Mouse (Mus musculus) forebrain, postnatal 0 days (tissue): ENCODE results near the gene Scyl1. TPM values are rescaled to one million over a fixed set of nuclear protein-coding genes. Genes with fewer than 3 reads are reported as not detected.
A peak's percentile ranks its signal among the peaks of the same experiment; 100 is the strongest.

Source experiments
- ATAC-seq: fragments of 200-750 bp; cut with Nextera tagmentation; 2 replicates; pipeline ENCODE4 v1.8.0; 2017; ENCODE audit warnings: mild to moderate bottlenecking, moderate library complexity
- DNase-seq: peaks from one replicate; pipeline ENCODE4 v3.0.0-alpha.2; 2015
- H3K27ac ChIP-seq: fragments of 300-500 bp; sonication (generic); 2 replicates; pipeline ENCODE4 v1.5.1; 2014; ENCODE audit warnings: low read depth, mild to moderate bottlenecking, antibody characterized with exemption, low read length, moderate library complexity, mixed read lengths
- H3K27me3 ChIP-seq: fragments of 300-500 bp; sonication (generic); 2 replicates; pipeline ENCODE4 v1.6.1; 2014; ENCODE audit warnings: mild to moderate bottlenecking, low read length, mixed read lengths; ENCODE audit not compliant: insufficient read depth
- H3K36me3 ChIP-seq: fragments of 300-500 bp; sonication (generic); 2 replicates; pipeline ENCODE4 v1.6.1; 2014; ENCODE audit warnings: mild to moderate bottlenecking, moderate library complexity; ENCODE audit not compliant: insufficient read depth
- H3K4me1 ChIP-seq: fragments of 300-500 bp; sonication (generic); 2 replicates; pipeline ENCODE4 v1.6.1; 2014; ENCODE audit warnings: antibody characterized with exemption; ENCODE audit not compliant: insufficient read depth
- H3K4me2 ChIP-seq: fragments of 300-500 bp; sonication (generic); 2 replicates; pipeline ENCODE4 v1.6.1; 2014; ENCODE audit warnings: low read depth, mild to moderate bottlenecking, moderate library complexity
- H3K4me3 ChIP-seq: fragments of 300-500 bp; sonication (generic); 2 replicates; pipeline ENCODE4 v1.5.1; 2014; ENCODE audit warnings: low read depth, low read length, mixed read lengths
- H3K9ac ChIP-seq: fragments of 300-500 bp; sonication (generic); 2 replicates; pipeline ENCODE4 v1.6.1; 2014; ENCODE audit warnings: mild to moderate bottlenecking
- H3K9me3 ChIP-seq: fragments of 300-500 bp; sonication (generic); 2 replicates; pipeline ENCODE4 v1.6.1; 2016; ENCODE audit warnings: low read length
- CTCF ChIP-seq: sonication (generic); IDR thresholded peaks from 2 replicates; pipeline ENCODE4 v1.5.1; 2016; ENCODE audit warnings: antibody characterized with exemption, control low read depth, low read depth
- WGBS: fragments of 180-500 bp; shearing (Covaris S2); extraction: QIAGEN DNeasy Blood & Tissue Kit; methylation state at CpG from one replicate; pipeline ENCODE4 v1.1.7; 2014; 5-methylcytosine and 5-hydroxymethylcytosine counted together
- polyA plus RNA-seq: library from polyadenylated mRNA; unstranded; fragments of >200 nt; fragmentation: Nextera tagmentation; extraction: Ambion mirVana; gene quantifications from 2 replicates; pipeline ENCODE4 v1.2.1, GENCODE M21; 2015
- total RNA-seq: library from RNA; depleted of rRNA; stranded (reverse); fragments of >200 nt; gene quantifications from 2 replicates; pipeline ENCODE4 v1.2.3, GENCODE M21; 2014; rRNA removed

Scyl1 gene
- 79.8 and 98.1 TPM in 2 replicates for total RNA-seq
- 62.7 and 68.8 TPM in 2 replicates for polyA plus RNA-seq

GRCm38 (mm10) chr19:5770925-5771860, at the start of gene Scyl1:
Gene Scyl1, minus strand, starts transcription at chr19:5771419.
- DNase-seq = peak; percentile 92
- Histone ChIP-seq H3K4me3 (peak within 1 kb of the TSS; percentile 66), H3K27ac (peak within 1 kb of the TSS; percentile 79), H3K9ac (peak within 1 kb of the TSS; percentile 84), H3K9me3 (no peaks in the 10 kb centered on the region), H3K36me3 (peaks cover 21% of the 10 kb centered on the region), H3K4me1 (peaks cover 9% of the 10 kb centered on the region), H3K27me3 (no peaks in the 10 kb centered on the region), H3K4me2 (peak within 1 kb of the TSS; percentile 65)
- no peak for TF ChIP-seq CTCF
- peak; percentile 97 for ATAC-seq
- WGBS = 1% methylated on average over 64 of the region's 64 CpGs

- DNase-seq (no peak), ATAC-seq (no peak)
- Histone ChIP-seq H3K27me3 (no peaks in the 10 kb centered on the region), H3K27ac (no peak overlapping the region), H3K4me2 (no peak overlapping the region), H3K4me3 (no peak overlapping the region), H3K9me3 (no peaks in the 10 kb centered on the region), H3K36me3 (no peaks in the 10 kb centered on the region), H3K9ac (no peak overlapping the region), H3K4me1 (peaks cover 18% of the 10 kb centered on the region)
- peak; percentile 35 for TF ChIP-seq CTCF
- 51% methylated on average over 12 of the region's 12 CpGs for WGBS
These were observed 48.3 kb upstream of the Scyl1 start for GRCm38 (mm10) chr19:5819549-5819948.

DNA sequence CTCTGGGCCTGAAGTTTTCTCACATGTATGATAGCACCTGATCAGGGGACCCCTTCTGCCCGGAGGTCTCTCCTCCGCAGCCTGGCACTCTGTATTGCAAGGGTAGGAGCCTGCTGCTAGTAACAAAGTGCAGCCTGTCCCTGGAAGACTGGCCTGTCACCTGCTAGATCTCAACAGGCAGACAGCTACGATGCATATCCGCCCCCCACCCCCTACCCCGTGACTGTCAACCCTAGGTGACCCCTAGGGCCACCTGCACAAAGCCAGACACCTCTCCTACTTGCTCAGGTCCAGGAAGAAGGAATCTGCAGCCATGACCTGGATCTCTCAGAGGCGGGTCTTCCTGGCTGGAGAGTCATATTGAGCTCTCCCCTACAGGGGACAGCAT, 47.4 kb upstream of the Scyl1 start:
- no peak overlapping the region for H3K27ac ChIP-seq
- peaks cover 18% of the 10 kb centered on the region for H3K4me1 ChIP-seq
- no peak for TF ChIP-seq CTCF
- H3K27me3 ChIP-seq = no peaks in the 10 kb centered on the region
- no peaks in the 10 kb centered on the region for H3K9me3 ChIP-seq
- WGBS = 78% methylated on average over 6 of the region's 6 CpGs
- ATAC-seq (no peak), DNase-seq (no peak)
- H3K36me3 ChIP-seq = no peaks in the 10 kb centered on the region
- no peak overlapping the region for H3K9ac ChIP-seq
- H3K4me2 ChIP-seq = no peak overlapping the region
- H3K4me3 ChIP-seq = no peak overlapping the region

DNA sequence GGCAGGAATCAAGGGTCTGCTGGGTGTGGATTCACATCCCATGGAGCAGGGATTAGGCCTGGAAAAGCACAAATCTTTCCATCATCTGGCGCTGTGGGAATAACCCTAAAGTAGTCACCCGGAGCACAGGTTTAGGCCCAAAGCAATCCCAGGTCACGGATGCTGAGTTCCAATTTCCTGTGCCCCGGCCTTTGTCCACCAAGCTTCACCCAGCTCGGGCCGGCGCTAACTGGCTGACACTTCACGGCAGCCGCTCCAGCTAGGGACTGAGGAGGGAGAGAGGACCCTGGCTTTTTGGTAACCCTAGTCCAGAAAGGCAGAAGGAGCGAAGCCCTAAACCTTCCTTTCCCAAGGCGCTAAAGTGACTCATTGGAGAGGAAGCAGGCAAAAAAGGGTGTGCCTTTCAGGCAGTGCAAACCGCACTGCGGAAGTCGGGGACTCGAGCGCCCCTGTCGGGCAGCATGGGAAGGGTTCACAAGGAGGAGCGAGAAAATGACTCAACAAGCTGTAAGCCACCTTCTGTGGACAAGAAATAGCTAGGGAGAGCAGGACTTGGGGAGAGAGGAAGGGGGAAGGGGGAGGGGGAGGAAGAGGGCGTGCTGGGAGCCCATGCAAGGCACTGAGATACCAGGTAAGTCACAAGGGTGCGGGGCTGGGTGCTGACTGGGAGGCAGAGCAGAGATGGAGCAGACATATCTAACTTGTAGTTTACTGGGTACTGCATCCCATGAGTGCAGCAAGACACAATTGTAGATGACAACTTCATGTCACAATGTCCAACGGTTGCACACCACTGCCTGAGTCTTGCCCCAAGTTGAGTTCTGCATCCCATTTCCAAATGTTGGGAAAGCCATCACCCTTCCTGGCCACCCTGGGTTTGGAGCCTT, 46.7 kb upstream of the Scyl1 start:
- Histone ChIP-seq H3K9me3 (no peaks in the 10 kb centered on the region), H3K27ac (peak overlapping the region; percentile 82), H3K36me3 (no peaks in the 10 kb centered on the region), H3K4me2 (peak overlapping the region; percentile 45), H3K4me3 (no peak overlapping the region; the same call in 1 of the 2 replicates), H3K9ac (peak overlapping the region; percentile 52), H3K27me3 (no peaks in the 10 kb centered on the region), H3K4me1 (peaks cover 22% of the 10 kb centered on the region)
- peak; percentile 89 for DNase-seq
- 23% methylated on average over 21 of the region's 21 CpGs for WGBS
- peak; percentile 95 for ATAC-seq
- TF ChIP-seq CTCF = peak; percentile 90

GRCm38 (mm10) chr19:5815928-5816327, 44.7 kb upstream of the Scyl1 start:
- DNase-seq (no peak), ATAC-seq (no peak)
- no peak for TF ChIP-seq CTCF
- H3K9ac ChIP-seq = no peak overlapping the region
- peaks cover 30% of the 10 kb centered on the region for H3K4me1 ChIP-seq
- no peaks in the 10 kb centered on the region for H3K9me3 ChIP-seq
- no peak overlapping the region for H3K4me3 ChIP-seq
- WGBS = 80% methylated on average over 4 of the region's 4 CpGs
- no peak overlapping the region for H3K4me2 ChIP-seq
- no peak overlapping the region for H3K27ac ChIP-seq
- H3K36me3 ChIP-seq = no peaks in the 10 kb centered on the region
- H3K27me3 ChIP-seq = no peaks in the 10 kb centered on the region

GRCm38 (mm10) chr19:5815010-5815409, 43.8 kb upstream of the Scyl1 start:
- H3K9me3 ChIP-seq = no peaks in the 10 kb centered on the region
- no peak overlapping the region for H3K9ac ChIP-seq
- no peaks in the 10 kb centered on the region for H3K27me3 ChIP-seq
- H3K4me2 ChIP-seq = no peak overlapping the region
- DNase-seq (no peak), ATAC-seq (no peak)
- peak overlapping the region; percentile 40; the same call in 1 of the 2 replicates for H3K27ac ChIP-seq
- peaks cover 39% of the 10 kb centered on the region for H3K4me1 ChIP-seq
- no peak overlapping the region for H3K4me3 ChIP-seq
- WGBS = 76% methylated on average over 7 of the region's 7 CpGs
- no peaks in the 10 kb centered on the region for H3K36me3 ChIP-seq
- no peak for TF ChIP-seq CTCF
